32 mouse cellular contexts compared by ENCODE assay signal in the genomic region with DNA sequence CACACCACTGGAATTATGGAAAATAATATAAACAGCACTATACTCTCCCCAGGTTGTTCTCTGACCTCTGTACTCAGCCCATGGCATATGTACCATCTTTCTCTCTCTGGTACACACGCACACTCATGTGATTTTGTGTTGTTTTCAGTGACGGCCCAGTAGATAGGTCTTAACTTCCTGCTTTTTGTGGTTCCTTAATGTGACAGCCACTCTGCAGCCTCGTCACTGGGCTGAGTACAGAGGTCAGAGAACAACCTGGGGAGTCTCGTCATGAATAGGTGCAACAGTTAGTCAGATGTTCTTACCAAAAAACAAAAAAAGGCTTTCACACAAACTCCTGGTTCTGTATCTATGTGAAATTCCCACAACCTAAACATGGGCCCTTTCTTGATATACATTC. TPM values are rescaled to one million over a fixed set of nuclear protein-coding genes. Genes with fewer than 3 reads are reported as not detected.
DNase-seq lines count a peak whose midpoint lies in the region; ATAC-seq and TF ChIP-seq lines count a peak whose summit lies in the region.
"Had no signal": no experiment of that assay in that cellular context is flagged by ENCODE, and none has a peak within 500 bp of the region (broad histone marks: within the 10 kb centered on the region; RNA-seq: fewer than 3 reads in every experiment).

No protein-coding gene starts in this region.

- no peak for TF ChIP-seq EP300 in liver, postnatal 0 days (IDR thresholded peaks at IDR 0.05; ENCODE audit: low read depth)

- 0 out of 2 replicates have a peak overlapping the region, but pooled peaks have one; percentile 34 for H3K27ac ChIP-seq in liver, postnatal 0 days (ENCODE audit: low read depth)
- peak overlapping the region; percentile 39 for H3K27ac ChIP-seq in small intestine, adult 2 months (ENCODE audit: insufficient read depth, low read depth, low read length)
- H3K27ac ChIP-seq: gastrocnemius, adult 2 months; hindbrain, embryonic 10.5 days; layer of hippocampus, adult 2 months; limb, embryonic 13.5 days; liver, embryonic 13.5 days; lung, embryonic 15.5 days; neural tube, embryonic 13.5 days had no signal

- TF ChIP-seq POLR2A in small intestine, adult 2 months (IDR thresholded peaks at IDR 0.05; ENCODE audit: low read depth, low read length) = no peak

- TF ChIP-seq CTCF in liver, postnatal 0 days (IDR thresholded peaks at IDR 0.05; ENCODE audit: low read depth) = no peak
- TF ChIP-seq CTCF in small intestine, adult 2 months (IDR thresholded peaks at IDR 0.05; ENCODE audit: extremely low read depth, insufficient read length, insufficient replicate concordance, low read depth, low read length) = no peak

- no peak overlapping the region for H3K9ac ChIP-seq in liver, postnatal 0 days (replicated peaks)
- H3K9ac ChIP-seq: limb, embryonic 13.5 days; liver, embryonic 13.5 days; lung, embryonic 15.5 days; neural tube, embryonic 13.5 days had no signal

- WGBS in liver, postnatal 0 days (ENCODE audit: insufficient replicate concordance) = 24% methylated on average over 4 of the region's 4 CpGs
- 27% methylated on average over 4 of the region's 4 CpGs for WGBS in small intestine, adult 2 months

- H3K9me3 ChIP-seq in liver, postnatal 0 days (ENCODE audit: low read length) = no peaks in the 10 kb centered on the region
- H3K9me3 ChIP-seq: G1E; hindbrain, embryonic 10.5 days; limb, embryonic 13.5 days; liver, embryonic 13.5 days; lung, embryonic 15.5 days; neural tube, embryonic 13.5 days had no signal

- H3K4me3 ChIP-seq in liver, postnatal 0 days (ENCODE audit: low read depth, low read length) = no peak overlapping the region
- no peak overlapping the region for H3K4me3 ChIP-seq in small intestine, adult 2 months (ENCODE audit: low read depth, low read length)
- H3K4me3 ChIP-seq: gastrocnemius, adult 2 months; hindbrain, embryonic 10.5 days; layer of hippocampus, adult 2 months; limb, embryonic 13.5 days; liver, embryonic 13.5 days; lung, embryonic 15.5 days; neural tube, embryonic 13.5 days had no signal

- no peak for DNase-seq in liver, postnatal 0 days
- DNase-seq in liver = no peak
- DNase-seq in B cell, adult 2 months = peak; percentile 38 to 46
- peak; percentile 45 for DNase-seq in induced T-regulatory cell, adult 2 months (ENCODE audit: low read depth)
- DNase-seq in adrenal gland, postnatal 10 days = no peak
- no peak for DNase-seq in adrenal gland, postnatal 25 days
- DNase-seq: cerebellum, adult 18-20 months; cerebellum, postnatal 25 days; embryo, embryonic 11 days; gastrocnemius, adult 2 months; kidney, postnatal 25 days; layer of hippocampus, postnatal 36 days; liver, embryonic 13.5 days; midbrain, embryonic 14.5 days; right cerebral cortex, postnatal 4 days had no signal

- H3K27me3 ChIP-seq in liver, postnatal 0 days (ENCODE audit: insufficient read depth, low read length) = no peaks in the 10 kb centered on the region
- H3K27me3 ChIP-seq in small intestine, adult 2 months (ENCODE audit: control insufficient read depth, insufficient read depth, low read length) = no peaks in the 10 kb centered on the region
- H3K27me3 ChIP-seq: limb, embryonic 13.5 days; liver, embryonic 13.5 days; lung, embryonic 15.5 days; neural tube, embryonic 13.5 days had no signal

- no peaks in the 10 kb centered on the region for H3K36me3 ChIP-seq in liver, postnatal 0 days (replicated peaks; ENCODE audit: insufficient read depth, low read length)
- H3K36me3 ChIP-seq in small intestine, adult 2 months (ENCODE audit: control insufficient read depth, insufficient read depth, low read length) = no peaks in the 10 kb centered on the region
- H3K36me3 ChIP-seq: G1E; hindbrain, embryonic 10.5 days; limb, embryonic 13.5 days; liver, embryonic 13.5 days; lung, embryonic 15.5 days; neural tube, embryonic 13.5 days had no signal

- ATAC-seq in liver, postnatal 0 days = peak; percentile 47; the same call in 1 of the 2 replicates
- ATAC-seq: forebrain, embryonic 14.5 days; hindbrain, embryonic 16.5 days; intestine, embryonic 16.5 days; Patski had no signal

- H3K4me1 ChIP-seq in liver, postnatal 0 days (ENCODE audit: insufficient read depth) = no peaks in the 10 kb centered on the region
- H3K4me1 ChIP-seq in small intestine, adult 2 months (ENCODE audit: control insufficient read depth, insufficient read depth, insufficient read length, low read length) = peaks cover 8% of the 10 kb centered on the region; the same call in 1 of the 2 replicates
- H3K4me1 ChIP-seq: hindbrain, embryonic 10.5 days; limb, embryonic 13.5 days; lung, embryonic 15.5 days; neural tube, embryonic 13.5 days had no signal

- no peak overlapping the region for H3K4me2 ChIP-seq in liver, postnatal 0 days (ENCODE audit: low read depth, low read length)
- H3K4me2 ChIP-seq: heart, embryonic 11.5 days; limb, embryonic 13.5 days; liver, embryonic 13.5 days; lung, embryonic 15.5 days; neural tube, embryonic 13.5 days had no signal

RNA-seq across cellular contexts. Expression of gene Gpr55, which starts 27.5 kb away (rescaled TPM):
- polyA plus RNA-seq in liver, postnatal 0 days (2015; fragmentation: Nextera tagmentation; extraction: Ambion mirVana) = 0.12 and 0.20 TPM in 2 replicates
- polyA plus RNA-seq in small intestine, adult 2 months (2012; rRNA removed) = 2.7 and 4.2 TPM in 2 replicates
- 1 to 10 TPM in 1 of 2 experiments, under 1 TPM in 1; 0.85 to 1.8 TPM for total RNA-seq in adrenal gland, postnatal 10 days (2021)
- total RNA-seq in adrenal gland, postnatal 25 days (2021) = 2.5 and 4.5 TPM in 2 replicates
- total RNA-seq: gastrocnemius, adult 2 months; layer of hippocampus, adult 2 months; layer of hippocampus, postnatal 36 days; megakaryocyte-erythroid progenitor cell, adult 5-6 weeks had no signal
- polyA plus RNA-seq: embryonic facial prominence, embryonic 14.5 days; forebrain, embryonic 14.5 days; heart, embryonic 11.5 days; heart, postnatal 0 days; hindbrain, embryonic 10.5 days; kidney, embryonic 14.5 days; neural tube, embryonic 13.5 days; Patski had no signal

RNA-seq across cellular contexts. Expression of gene Spata3, which starts 28.3 kb away (rescaled TPM):
- 0.09 TPM in 2 replicates for polyA plus RNA-seq in liver, postnatal 0 days (2015; fragmentation: Nextera tagmentation; extraction: Ambion mirVana)
- not detected in 2 replicates for polyA plus RNA-seq in small intestine, adult 2 months (2012; rRNA removed)
- not detected for total RNA-seq in adrenal gland, postnatal 10 days (2021)
- total RNA-seq in adrenal gland, postnatal 25 days (2021) = not detected in 2 replicates
- total RNA-seq: adrenal gland, adult 18-20 months; G1E; gastrocnemius, adult 2 months; megakaryocyte-erythroid progenitor cell, adult 5-6 weeks had no signal
- polyA plus RNA-seq: embryonic facial prominence, embryonic 14.5 days; forebrain, embryonic 14.5 days; G1E; heart, embryonic 11.5 days; heart, postnatal 0 days; hindbrain, embryonic 10.5 days; intestine, embryonic 16.5 days; limb, embryonic 13.5 days; lung, embryonic 15.5 days; neural tube, embryonic 13.5 days; Patski had no signal

RNA-seq across cellular contexts. Expression of gene 2810459M11Rik, which starts 57.3 kb away (rescaled TPM):
- polyA plus RNA-seq in liver, postnatal 0 days (2015; fragmentation: Nextera tagmentation; extraction: Ambion mirVana) = 30.8 and 38.3 TPM in 2 replicates
- polyA plus RNA-seq in small intestine, adult 2 months (2012; rRNA removed) = 9.4 and 13.8 TPM in 2 replicates
- total RNA-seq in adrenal gland, postnatal 10 days (2021) = 1 to 10 TPM; 3.7 to 8.0 TPM
- 0.18 and 0.38 TPM in 2 replicates for total RNA-seq in adrenal gland, postnatal 25 days (2021)
- total RNA-seq: megakaryocyte-erythroid progenitor cell, adult 5-6 weeks had no signal
- polyA plus RNA-seq: G1E; heart, postnatal 0 days; Patski had no signal

Comparison
In these comparisons a context has a peak if more than half of its experiments do, and no peak if none do; other contexts are left out.
1. DNase-seq: peak in B cell, adult 2 months (2 of 2) and induced T-regulatory cell, adult 2 months (single experiment); none in liver, postnatal 0 days (single experiment), liver (single experiment), adrenal gland, postnatal 10 days (single experiment) and adrenal gland, postnatal 25 days (single experiment).